Mouse (Mus musculus) liver, embryonic 14.5 days (tissue): Measurements from ENCODE around the gene Gpr132.

Experiments used
- CTCF ChIP-seq: IDR thresholded peaks from 2 replicates; pipeline ENCODE4 v1.5.1; 2016; ENCODE audit warnings: antibody characterized with exemption, low read depth, control low read depth
- EP300 ChIP-seq: IDR thresholded peaks from 2 replicates; pipeline ENCODE4 v1.6.1; 2016; ENCODE audit warnings: antibody characterized with exemption, low read depth

DNA sequence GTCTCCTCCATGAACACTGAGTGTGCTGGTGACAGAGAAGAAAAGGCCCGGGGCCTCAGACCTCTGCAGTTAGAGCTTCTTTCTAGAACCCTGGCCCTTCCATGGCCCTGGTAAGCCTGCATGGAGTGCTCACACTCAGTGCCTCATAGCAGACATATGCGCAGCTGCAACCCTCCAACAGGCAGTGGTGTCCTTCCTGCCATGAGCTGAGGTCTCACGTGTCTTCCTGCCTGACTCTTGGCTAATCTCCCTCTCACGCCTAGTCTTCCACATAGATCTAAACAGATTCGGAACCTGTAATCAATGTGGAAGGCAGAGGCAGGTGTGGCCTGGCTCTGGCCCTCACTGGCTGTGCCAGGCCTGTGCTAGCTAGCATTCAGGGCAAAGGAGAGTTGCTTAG is 11.7 kb upstream of the Gpr132 start:
- TF ChIP-seq CTCF (no peak), EP300 (no peak)
